Mouse (Mus musculus) hindbrain, embryonic 15.5 days (tissue): ENCODE data around the gene Utp14a. TPM values are rescaled to one million over a fixed set of nuclear protein-coding genes. Genes with fewer than 3 reads are reported as not detected.
A peak's percentile ranks its signal among the peaks of the same experiment; 100 is the strongest.

Source experiments
- ATAC-seq: fragments of 200-750 bp; cut with Nextera tagmentation; 2 replicates; pipeline ENCODE4 v1.8.0; 2017; ENCODE audit warnings: low read depth, moderate number of reproducible peaks, moderate TSS enrichment; ENCODE audit not compliant: low FRiP score
- H3K27ac ChIP-seq: fragments of 300-500 bp; sonication (generic); replicated peaks from 2 replicates; pipeline ENCODE4 v1.5.1; 2015; ENCODE audit warnings: mild to moderate bottlenecking, inconsistent platforms
- H3K27me3 ChIP-seq: fragments of 300-500 bp; sonication (generic); 2 replicates; pipeline ENCODE4 v1.6.1; 2015; ENCODE audit warnings: control low read depth, inconsistent platforms
- H3K36me3 ChIP-seq: fragments of 300-500 bp; sonication (generic); 2 replicates; pipeline ENCODE4 v1.6.1; 2015; ENCODE audit warnings: control low read depth, inconsistent platforms
- H3K4me1 ChIP-seq: fragments of 300-500 bp; sonication (generic); replicated peaks from 2 replicates; pipeline ENCODE4 v1.6.1; 2015; ENCODE audit warnings: control low read depth, inconsistent platforms
- H3K4me2 ChIP-seq: fragments of 300-500 bp; sonication (generic); 2 replicates; pipeline ENCODE4 v1.6.1; 2015; ENCODE audit warnings: moderate library complexity, mild to moderate bottlenecking, inconsistent platforms
- H3K4me3 ChIP-seq: fragments of 300-500 bp; sonication (generic); 2 replicates; pipeline ENCODE4 v1.5.1; 2015; ENCODE audit warnings: mild to moderate bottlenecking, inconsistent platforms
- H3K9ac ChIP-seq: fragments of 300-500 bp; sonication (generic); 2 replicates; pipeline ENCODE4 v1.6.1; 2015; ENCODE audit warnings: inconsistent platforms
- H3K9me3 ChIP-seq: fragments of 300-500 bp; sonication (generic); 2 replicates; pipeline ENCODE4 v1.6.1; 2016; ENCODE audit warnings: control low read depth, inconsistent platforms
- WGBS: fragments of 180-500 bp; shearing (Covaris S2); methylation state at CpG from one replicate; pipeline ENCODE4 v1.1.7; 2015; 5-methylcytosine and 5-hydroxymethylcytosine counted together
- polyA plus RNA-seq: library from polyadenylated mRNA; unstranded; fragments of >200 nt; fragmentation: Nextera tagmentation; extraction: Ambion mirVana; gene quantifications from 2 replicates; pipeline ENCODE4 v1.2.1, GENCODE M21; 2015

Gene Utp14a
- polyA plus RNA-seq, 1 experiment from 2014 or later, result 14.2 TPM

DNA sequence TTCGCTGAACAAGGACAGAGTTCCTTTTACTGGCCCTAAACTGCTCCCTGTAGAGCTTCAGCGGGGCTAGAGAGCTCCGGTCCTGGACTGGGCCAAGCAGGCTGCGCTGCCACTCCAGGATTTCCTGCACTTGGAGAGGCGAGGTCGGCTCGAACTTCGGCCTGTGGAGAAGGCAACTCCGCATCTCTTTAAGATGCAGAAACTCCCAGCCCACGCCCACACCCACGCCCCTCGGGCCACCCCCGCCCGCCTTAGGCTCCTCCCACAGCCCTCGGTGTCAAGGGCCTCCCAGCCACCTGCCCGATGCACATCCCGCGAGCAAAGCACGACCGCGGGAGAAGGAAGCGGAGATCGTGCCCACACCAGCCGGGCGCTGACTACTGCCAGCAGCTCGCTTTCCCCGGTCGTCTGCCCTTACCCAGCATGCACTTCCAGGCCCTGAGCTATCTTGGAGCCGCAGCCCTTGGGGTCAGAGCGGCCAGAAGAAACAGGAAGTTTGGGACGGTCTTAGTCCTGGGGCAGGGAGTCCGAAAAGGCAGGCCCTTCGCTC is 57.9 kb downstream of the Utp14a start:
- H3K4me3 ChIP-seq, result peak overlapping the region; percentile 44
- 12% methylated on average over 26 of the region's 33 CpGs for WGBS
- ATAC-seq, result peak; percentile 83
- 0 out of 2 replicates have a peak, but pooled peaks cover 8% of the 10 kb centered on the region for H3K27me3 ChIP-seq
- peak overlapping the region; percentile 66 for H3K4me2 ChIP-seq
- no peak overlapping the region for H3K27ac ChIP-seq
- no peaks in the 10 kb centered on the region for H3K9me3 ChIP-seq
- peaks cover 6% of the 10 kb centered on the region; the same call in 1 of the 2 replicates for H3K4me1 ChIP-seq
- H3K36me3 ChIP-seq, result no peaks in the 10 kb centered on the region
- H3K9ac ChIP-seq, result peak overlapping the region; percentile 40

DNA sequence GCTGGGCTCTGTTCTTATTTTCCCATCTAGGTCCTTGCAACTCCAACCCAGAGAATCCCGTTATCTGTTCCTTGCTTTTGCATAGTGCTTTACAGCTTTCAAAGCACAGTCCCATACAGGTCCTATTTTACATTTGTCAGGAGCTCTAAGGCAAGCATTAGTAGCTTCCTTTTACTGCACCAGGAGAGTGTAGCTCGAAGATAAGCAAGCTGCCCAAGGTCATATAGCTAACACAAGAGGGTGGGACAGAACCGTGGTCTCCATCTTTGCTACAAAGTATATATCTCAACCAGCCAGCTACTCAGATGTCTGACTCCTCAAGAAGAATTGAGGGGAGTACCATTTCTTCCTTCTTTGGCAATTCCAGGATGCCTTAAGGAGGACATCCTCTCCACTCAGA is 60.8 kb downstream of the Utp14a start:
- Histone ChIP-seq H3K27ac (no peak overlapping the region), H3K36me3 (no peaks in the 10 kb centered on the region), H3K9me3 (no peaks in the 10 kb centered on the region), H3K4me1 (peaks cover 6% of the 10 kb centered on the region; the same call in 1 of the 2 replicates), H3K27me3 (0 out of 2 replicates have a peak, but pooled peaks cover 5% of the 10 kb centered on the region), H3K4me3 (no peak overlapping the region), H3K4me2 (no peak overlapping the region), H3K9ac (no peak overlapping the region)
- no peak for ATAC-seq
- 65% methylated on average over 3 of the region's 3 CpGs for WGBS

GRCm38 (mm10) chrX:48318194-48318593 is 61.5 kb downstream of the Utp14a start:
- Histone ChIP-seq H3K27ac (no peak overlapping the region), H3K27me3 (0 out of 2 replicates have a peak, but pooled peaks cover 3% of the 10 kb centered on the region), H3K36me3 (no peaks in the 10 kb centered on the region), H3K4me1 (peaks cover 6% of the 10 kb centered on the region; the same call in 1 of the 2 replicates), H3K9me3 (no peaks in the 10 kb centered on the region), H3K9ac (no peak overlapping the region), H3K4me2 (no peak overlapping the region), H3K4me3 (no peak overlapping the region)
- 18% methylated on average over 9 of the region's 9 CpGs for WGBS
- ATAC-seq, result no peak

Other genes starting within 250 kb of the Utp14a start
- 4.2 and 4.7 TPM in 2 replicates for gene Apln, start 222.0 kb upstream of the Utp14a start, polyA plus RNA-seq
- gene Xpnpep2, start 148.1 kb upstream of the Utp14a start, polyA plus RNA-seq, result 0.58 and 0.92 TPM in 2 replicates
- gene Sash3, start 110.4 kb upstream of the Utp14a start, polyA plus RNA-seq, result 0.97 and 1.4 TPM in 2 replicates
- gene Zdhhc9, start 48.0 kb upstream of the Utp14a start, polyA plus RNA-seq, result 9.4 and 10.1 TPM in 2 replicates
- gene Bcorl1, start 84.5 kb downstream of the Utp14a start, polyA plus RNA-seq, result 6.1 and 6.7 TPM in 2 replicates
- 0.58 and 0.80 TPM in 2 replicates for gene Elf4, start 206.3 kb downstream of the Utp14a start, polyA plus RNA-seq